Mouse (Mus musculus) left cerebral cortex, postnatal 36 days (tissue): ENCODE measurements around the gene Btg4. TPM values are rescaled to one million over a fixed set of nuclear protein-coding genes. Genes with fewer than 3 reads are reported as not detected.

Experiments
- DNase-seq, 2 experiments: peaks; one replicate each; pipeline ENCODE4 v3.0.0; 2021 to 2022; ENCODE audit warnings: low spot score in 2 of 2, mixed read lengths in 1 of 2
- intact Hi-C: fragments of 180-260 bp; cut with DNase I; formaldehyde crosslinking; loops from one replicate; pipeline ENCODE4 v1.15.1; 2025
- total RNA-seq, 2 experiments: library from RNA; stranded (reverse); gene quantifications; 2 replicates each; pipeline ENCODE4 v1.2.3; 2021

Btg4 gene
- not detected for total RNA-seq

DNA sequence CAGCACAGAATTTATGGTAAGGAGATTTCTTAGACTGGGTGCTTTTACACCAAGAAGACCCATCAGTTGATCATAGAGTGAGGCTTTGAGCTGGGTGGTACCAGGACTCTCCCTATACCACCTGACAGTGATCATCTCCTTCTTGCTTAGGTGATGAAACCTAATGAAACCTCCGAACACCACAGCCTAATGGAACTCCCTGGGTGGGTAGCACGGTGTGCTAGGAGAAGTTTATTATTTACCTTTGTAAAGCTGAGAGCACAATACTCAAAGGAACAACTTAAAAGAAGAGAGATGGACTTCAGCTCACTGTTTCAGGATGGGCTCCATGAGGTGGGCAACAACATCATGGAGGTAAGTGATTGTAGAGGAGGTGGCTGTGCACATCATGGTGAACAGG lies at the start of gene Btg4:
TSS of gene Btg4 (plus strand) at position 301 of the 400 bp plus-strand sequence.
- intact Hi-C loops = no loop called here
- DNase-seq = no peak

DNA sequence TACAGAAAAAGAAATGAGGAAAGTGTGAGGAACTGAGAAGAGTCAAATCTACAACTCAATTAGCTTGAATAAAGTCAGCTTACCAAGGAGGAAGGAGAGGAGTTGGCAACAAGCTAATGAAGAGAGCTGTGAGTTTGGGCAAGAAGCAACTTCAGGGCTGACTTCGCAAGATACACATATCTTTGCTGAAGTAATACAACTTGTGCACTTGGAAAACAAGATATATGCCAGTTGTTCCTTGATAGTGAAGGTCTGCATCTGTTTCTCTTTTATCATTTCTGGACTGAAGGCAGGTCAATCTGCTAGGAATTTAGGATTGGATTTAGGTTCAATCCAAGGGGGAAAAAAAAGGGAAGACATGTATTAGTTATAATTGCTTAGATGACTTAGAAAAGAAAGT lies 47.1 kb upstream of the Btg4 start:
- DNase-seq = no peak
- intact Hi-C loops = no loop called here

DNA sequence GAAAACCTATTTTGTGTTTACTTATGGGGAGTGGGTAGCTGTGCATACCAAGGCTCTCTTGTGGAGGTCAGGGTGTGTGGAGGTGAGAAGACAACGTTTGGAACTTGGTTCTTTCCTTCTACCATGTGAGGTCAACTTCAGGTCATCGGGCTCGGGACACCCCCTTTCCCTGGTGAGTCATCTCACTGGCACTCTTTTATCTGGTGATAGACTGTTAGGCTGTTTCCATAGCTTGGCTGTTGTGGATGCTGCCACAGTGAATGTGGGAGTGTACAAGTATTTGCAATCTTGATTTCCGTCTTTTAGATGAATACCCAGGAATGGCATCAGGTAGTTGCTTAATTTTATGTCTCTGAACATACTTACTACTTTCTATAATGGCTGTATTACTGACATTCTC lies 45.0 kb upstream of the Btg4 start:
- DNase-seq = no peak
- intact Hi-C loops = no loop called here

DNA sequence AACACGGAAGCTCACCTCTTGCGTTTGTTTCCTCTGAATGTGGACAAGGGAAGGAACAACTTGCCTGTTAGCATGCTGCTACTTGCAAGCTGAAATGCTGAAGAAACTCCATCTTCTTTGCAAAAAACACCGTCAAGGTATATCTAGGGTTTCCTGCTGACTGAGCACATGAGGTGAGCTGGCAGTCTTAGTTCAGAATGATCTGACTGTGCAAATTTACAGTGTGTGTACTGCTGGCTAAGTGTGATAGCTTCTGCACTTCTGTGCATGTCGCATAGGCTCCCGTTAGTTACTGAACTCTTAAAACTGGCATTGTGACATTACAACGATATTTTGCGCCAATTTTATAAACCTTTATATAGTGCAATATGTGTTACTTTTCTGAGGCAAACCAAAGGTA lies 41.0 kb upstream of the Btg4 start:
- DNase-seq = no peak
- intact Hi-C loops = no loop called here

DNA sequence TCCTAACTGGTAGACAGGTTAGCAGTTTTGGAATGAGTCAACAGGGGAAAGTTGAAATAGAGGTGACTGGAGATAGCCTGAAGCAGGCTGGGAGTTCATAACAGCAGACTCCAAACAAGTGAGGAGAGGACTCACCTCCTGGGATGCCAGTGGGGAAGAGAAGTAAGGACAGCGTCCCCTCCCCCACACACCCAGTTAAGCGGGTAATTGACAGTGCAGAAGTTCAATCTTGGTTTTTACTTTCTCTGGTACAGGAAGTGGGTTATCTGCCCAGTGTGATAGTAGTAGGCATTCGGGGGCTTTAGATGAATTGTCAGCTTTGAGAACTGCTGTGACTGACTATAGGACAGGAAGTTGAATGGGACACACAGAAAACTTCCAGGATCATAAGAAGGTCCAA lies 40.4 kb upstream of the Btg4 start:
- no peak for DNase-seq
- intact Hi-C loops = no loop called here

DNA sequence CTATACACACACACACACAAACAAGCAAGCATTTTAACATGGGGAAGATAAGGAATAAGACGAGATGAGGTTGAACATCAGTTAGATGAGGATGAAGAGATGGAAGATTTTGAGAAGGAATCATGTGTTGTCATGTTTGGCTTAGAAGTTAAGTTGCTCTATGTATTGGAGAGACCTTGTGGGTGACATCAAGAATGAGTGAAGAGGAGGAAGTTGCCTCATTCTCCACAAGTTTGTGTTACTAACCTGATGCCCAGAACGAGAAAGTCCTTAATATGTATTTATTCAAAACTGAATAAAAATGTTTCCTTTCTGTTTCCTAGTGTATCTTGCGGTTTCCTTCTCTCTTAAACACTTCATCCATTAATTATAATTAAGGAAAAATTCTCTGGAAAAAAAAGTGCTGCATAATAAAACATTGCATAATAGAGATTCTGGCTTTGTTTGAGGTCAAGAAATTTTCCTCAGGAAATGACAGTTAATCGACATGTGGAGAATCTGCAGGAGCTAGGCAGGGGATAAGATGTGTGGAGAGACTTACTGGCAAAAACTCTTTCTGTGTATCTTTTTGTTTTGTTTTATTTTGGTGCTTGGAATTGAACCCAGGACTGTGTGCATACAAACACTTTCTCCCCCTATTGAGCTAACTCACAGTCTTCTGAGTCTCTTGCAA lies 39.4 kb upstream of the Btg4 start:
- intact Hi-C loops = no loop called here
- no peak for DNase-seq

DNA sequence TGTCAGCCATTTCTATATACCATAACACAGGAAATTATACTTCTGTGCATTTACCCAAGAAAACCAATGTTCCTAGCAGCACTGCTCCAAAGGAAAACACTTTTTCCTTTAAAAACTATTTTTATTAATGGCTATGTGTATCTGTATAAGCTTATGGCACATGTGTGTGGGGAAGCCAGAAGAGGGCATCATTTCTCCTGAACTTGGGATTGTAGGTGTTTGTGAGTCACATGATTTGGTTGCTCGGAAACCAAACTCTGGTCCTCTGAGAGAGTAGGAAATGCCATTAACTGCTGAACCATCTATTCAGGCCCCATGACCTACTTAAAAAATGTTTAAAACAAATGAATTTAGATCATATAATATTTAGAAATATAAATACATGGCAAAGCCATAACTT lies 33.7 kb upstream of the Btg4 start:
- DNase-seq = no peak
- intact Hi-C loops = no loop called here

DNA sequence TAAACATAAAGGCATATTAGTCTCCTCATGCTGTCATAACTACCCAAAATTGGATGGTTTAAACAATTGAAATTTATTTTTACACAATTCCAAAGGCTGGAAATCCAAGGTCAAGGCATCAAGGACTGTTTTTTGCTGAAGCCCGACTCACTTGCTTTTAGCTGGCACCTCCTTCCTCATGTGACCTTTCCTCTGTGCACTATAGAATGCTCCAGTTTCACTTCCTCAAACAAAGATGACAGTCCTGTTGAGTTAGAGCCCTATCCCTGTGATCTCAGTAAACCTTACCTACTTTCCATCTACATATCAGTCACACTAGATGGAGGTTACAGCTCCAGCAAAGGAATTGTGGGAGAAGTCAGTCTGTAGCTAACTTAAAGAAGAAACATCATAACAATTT lies 30.6 kb upstream of the Btg4 start:
- intact Hi-C loops = no loop called here
- no peak for DNase-seq

DNA sequence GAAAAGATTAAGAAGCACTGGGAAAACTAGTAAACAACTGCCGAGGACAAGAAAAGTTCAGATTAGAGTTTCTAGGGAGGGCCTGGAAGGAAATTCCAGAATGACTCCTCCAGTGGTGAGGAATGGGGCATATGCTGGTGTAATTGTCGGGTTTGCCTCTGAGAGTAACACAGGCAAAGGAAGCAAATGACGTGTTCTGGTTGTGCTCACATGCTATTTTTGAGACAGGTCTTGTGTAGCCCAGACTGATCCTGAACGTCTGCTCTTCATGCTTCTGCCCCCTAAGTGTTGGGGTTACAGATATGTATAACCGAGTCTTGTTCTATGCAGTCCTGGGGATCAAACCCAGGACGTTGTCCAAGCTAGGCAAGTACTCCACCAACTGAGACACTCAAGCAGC lies 29.1 kb upstream of the Btg4 start:
- no peak for DNase-seq
- intact Hi-C loops = no loop called here

DNA sequence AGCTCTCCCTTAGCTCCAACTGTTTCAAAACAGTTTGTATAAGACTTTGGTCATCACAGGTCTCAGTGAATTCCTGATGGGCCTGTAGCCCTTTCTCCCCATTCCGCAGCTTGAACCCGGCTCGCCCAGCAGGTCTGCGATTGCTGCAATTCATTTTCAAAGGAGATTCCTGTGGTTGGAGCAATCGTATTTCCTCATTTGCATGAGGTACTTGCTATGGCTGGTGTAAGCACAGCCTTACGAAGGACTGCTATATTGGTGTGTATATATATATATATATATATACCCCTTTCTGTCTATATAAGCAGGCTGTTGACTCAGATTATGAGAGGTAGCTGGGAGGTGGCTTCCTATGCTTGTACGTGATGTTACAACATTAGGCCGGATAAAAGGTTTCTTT lies 28.4 kb upstream of the Btg4 start:
- intact Hi-C loops = no loop called here
- no peak for DNase-seq

DNA sequence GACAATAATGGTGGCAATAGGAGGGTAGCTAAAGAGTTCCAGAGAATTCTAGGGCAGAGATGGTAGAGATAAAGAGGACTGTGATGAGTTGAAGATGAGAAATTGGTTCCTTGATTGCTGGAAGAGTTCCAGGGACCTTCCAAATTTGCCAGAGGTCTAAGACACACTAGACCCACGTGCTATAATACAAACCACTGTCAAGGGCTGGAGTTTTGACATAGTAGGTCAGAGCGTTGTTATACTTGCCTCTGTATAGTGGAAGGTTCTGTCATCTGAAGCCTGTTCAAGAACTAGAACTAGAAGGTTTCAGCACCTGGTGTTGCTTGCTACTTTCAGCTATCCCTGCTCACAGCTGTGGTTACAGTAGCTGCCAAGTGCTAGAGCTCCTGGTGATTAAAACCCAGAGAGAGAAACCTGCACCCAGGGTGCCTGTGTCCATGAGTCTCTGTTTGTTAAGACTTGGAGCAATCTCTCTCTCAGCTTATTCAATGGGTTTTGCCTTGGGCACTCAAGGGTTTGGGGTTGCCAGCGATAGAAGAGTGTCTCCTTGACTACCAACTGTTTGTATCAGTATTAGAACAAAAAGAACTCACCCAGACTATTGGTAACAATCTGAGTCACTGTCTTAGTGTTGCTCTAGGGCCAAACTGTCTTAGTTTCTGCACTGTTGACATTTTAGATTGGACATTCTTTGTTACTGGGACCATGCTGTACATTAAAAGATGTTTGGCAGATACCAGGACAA lies 27.7 kb upstream of the Btg4 start:
- DNase-seq = no peak
- intact Hi-C loops = no loop called here

DNA sequence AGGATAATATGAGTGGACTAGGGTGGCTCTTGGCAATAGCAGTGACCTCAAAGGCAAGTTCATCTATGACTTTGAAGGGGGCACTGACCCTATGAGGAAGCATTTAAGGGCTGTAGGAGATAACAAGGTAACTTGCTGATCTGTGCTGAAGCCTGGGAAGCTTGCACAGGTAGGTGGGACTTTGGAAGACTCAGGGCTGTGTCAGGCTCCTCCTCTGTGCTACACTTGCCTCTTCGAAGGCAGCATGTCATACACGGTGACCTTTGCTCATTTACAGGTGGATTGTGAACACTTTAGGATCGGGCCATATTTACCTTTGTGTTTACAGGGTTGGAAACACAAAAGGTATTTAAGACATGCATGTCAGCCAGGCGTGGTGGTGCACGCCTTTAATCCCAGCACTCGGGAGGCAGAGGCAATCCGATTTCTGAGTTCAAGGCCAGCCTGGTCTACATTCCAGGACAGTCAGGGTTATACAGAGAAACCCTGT lies 19.2 kb upstream of the Btg4 start:
- intact Hi-C loops = no loop called here
- DNase-seq = no peak

DNA sequence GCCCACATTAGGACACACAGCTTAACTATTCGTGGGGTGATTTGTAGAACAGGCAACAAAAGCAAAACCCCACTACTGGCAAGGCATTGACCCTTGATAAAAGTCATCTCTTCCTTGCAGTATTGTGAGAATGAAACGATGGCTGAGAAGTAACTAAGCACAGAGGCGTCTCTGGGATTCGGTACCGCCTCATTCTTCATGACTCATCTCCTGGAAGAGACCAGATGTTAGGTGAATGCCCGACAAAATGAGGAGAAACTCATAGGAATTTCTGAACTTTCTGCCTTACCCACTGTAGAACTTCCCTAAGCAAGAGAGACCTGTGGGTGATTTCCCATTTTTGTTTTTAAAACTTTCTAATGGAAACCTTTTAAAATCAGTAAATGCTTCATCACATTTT lies 18.6 kb upstream of the Btg4 start:
- DNase-seq = no peak
- intact Hi-C loops = no loop called here

DNA sequence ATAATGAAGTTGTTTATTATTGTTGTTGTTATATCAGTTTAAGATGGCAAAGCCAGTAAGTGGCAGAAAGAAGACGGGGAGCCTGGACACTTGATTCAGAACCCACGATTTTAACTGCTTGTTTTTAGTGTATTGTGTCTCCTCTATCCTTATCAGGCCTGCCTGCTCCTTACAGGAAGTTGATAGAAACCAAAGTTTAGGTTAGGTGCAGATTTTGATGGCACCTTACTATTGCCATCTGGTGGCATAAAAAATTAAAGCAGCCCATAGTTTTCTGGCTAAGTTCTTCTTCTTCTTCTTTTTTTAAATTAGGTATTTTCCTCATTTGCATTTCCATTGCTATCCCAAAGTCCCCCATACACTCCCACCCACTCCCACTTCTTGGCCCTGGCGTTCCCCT lies 8.5 kb upstream of the Btg4 start:
- DNase-seq = no peak
- intact Hi-C loops = loop anchor here (5.0 kb wide), 1 partner anchor 205 kb away; the partner anchor contains the start of gene Ppp2r1b

DNA sequence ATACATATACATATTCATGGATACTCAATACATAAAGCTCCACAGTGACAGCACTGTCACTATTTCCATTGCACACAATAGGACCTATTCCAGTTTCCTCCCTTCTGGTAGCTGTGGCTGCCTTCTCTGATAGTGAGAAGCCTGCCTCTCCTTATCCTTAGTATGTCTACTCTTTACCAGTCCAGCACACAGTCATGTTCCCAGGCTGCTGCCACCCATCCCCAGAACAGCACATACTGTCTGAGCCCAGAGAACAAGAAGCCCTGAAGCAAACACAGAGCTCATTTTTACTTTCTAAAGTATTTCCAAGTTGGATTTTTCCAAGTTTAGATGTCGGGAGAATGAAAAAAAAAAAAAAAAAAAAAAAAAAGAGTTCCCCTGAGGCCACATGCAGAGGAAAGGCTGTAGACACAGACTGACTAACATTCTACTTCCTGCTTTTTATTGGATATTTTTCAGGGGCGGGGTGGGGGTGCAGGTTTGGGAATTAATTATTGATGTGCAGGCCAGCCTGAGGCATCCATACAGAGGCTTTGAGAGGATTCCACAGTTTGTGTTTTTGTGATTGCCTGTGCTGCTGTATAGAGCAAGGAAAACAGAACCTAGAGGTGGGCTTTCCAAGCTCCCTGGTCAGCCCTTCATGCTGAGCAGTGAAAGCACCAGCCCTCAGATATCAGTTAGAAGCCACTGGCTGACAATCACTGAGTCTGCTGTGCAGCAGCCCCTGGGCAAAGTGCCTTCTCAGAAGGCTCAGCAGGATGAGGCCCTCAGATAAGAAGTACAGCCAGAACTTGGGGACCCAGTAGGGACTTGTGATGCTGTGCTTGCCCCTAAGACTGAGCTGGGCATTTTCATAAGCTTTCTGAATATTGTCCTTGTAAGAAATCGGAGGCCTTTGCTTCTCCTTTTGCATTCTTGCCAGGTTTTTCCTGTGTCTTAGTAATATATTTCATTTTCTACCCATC lies 4.1 kb upstream of the Btg4 start:
- intact Hi-C loops = no loop called here
- peak in 1 of 2 experiments; percentile 25 for DNase-seq

DNA sequence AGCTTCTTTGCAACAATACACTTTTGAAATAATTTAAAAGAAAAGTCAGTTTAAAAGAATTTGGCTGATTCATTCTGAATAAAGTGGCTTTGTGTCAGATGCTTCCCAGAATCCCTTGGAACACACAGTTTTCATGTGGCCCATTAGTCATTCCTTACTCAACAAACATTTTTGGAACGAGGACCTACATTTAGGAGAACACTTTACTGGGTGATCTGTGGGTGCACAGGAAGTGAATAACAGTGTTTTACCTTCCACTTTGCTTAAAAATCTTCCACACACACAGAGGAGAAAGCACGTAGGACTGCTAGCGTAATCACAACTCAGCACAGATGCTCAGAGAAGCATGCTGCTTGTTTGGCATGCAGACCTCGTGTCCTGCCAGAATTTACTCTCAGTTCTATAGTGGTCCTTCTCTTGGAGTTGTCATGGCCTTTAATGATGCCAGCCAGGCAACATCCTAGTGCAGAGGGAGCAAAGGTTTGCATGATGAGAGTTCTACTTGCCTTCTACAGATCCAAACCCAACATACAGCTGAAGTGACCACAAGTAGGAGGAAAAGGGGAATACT lies 1.7 kb upstream of the Btg4 start:
- peak in 1 of 2 experiments; percentile 22 for DNase-seq
- intact Hi-C loops = no loop called here

DNA sequence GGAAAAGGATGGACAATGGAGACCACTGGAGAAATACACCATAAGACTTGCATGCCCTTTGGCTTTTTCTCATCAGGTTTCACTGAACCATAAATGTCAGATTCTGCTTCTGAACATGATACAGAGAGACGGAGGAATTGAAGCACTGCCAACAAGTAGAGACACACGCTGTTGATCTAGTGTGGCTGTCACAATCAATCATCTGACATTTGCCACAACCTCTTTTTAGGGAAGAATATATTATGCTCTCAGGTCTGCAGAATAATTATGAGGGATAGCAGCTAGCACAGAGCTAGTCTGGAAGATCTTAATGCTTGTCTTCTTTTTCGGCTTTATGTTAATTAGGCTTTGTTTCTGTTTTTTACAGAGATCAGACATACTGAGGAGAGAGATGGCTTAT lies 7.5 kb downstream of the Btg4 start:
- intact Hi-C loops = no loop called here
- DNase-seq = no peak

DNA sequence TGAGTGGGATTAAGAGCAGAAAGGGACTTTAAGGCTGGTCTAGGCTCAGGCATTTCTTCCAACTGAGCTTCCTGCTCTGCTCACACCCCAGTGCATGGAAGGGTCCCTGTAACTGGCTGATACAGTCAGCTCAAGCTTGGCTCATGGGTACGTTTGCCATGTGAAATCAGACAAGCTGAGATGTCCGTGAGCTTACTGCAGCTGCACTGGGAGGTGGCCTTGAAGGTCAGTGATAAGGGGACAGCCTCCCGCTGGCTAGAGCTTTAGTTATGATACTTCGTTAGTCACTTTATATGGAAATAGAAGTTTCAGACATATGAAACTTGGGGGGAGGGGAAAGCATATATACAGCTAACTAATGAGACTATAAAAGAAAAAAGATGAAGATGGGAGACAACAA lies 10.1 kb downstream of the Btg4 start:
- intact Hi-C loops = no loop called here
- no peak for DNase-seq

DNA sequence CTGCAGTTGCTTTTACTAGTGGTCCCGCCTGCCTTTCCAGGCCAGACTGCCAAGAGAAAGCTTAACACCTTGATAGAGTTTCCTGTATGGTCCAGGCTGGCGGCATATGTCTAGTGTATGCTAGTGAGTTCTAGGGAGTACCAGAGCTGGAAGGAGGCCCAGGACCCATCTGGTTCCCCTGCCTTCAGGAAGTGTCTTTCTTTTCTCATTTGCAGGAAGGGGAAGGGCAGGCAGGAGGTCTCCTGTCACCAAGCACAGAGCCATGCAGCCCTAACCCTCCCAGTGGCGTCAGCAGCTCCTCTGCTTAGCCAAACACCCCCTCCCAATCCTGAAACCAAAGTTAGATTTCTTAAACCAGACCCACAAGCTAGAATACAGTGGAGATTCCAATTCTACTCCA lies 15.1 kb downstream of the Btg4 start:
- peak; percentile 9 to 10 for DNase-seq
- intact Hi-C loops = no loop called here
